Mouse (Mus musculus): Measurements from ENCODE around the gene Slc25a26.

GRCm38 (mm10) chr6:94599016-94599415 is 98.9 kb downstream of the Slc25a26 start:
- TF ChIP-seq CTCF (IDR thresholded peaks at IDR 0.05; ENCODE audit: control insufficient read depth, insufficient read depth, insufficient replicate concordance, low read depth, low read length) (no peak), POLR2A (IDR thresholded peaks at IDR 0.05; ENCODE audit: control insufficient read depth, low read depth, low read length) (no peak)

All from testis, adult 2 months (tissue).